Mouse (Mus musculus): ENCODE measurements at regions not wholly inside any gene's neighbourhood (a gene's known extent, or its start where the extent isn't known, plus 50 kb on each side); places are given as distances from the start of the nearest gene placed in this dataset.

- TF ChIP-seq POLR2A (IDR thresholded peaks at IDR 0.05; ENCODE audit: borderline replicate concordance, low read depth, low read length), result no peak
- no peak for TF ChIP-seq CTCF (IDR thresholded peaks at IDR 0.05; ENCODE audit: low read depth, low read length)
These were observed 112.2 kb downstream of the Nfkbiz start for GRCm38 (mm10) chr16:55726538-55726937.

Measured in bone marrow macrophage, adult 2 months (primary cell).